Mouse (Mus musculus) neural tube, embryonic 15.5 days (tissue): ENCODE measurements around the gene Depdc7. TPM values are rescaled to one million over a fixed set of nuclear protein-coding genes. Genes with fewer than 3 reads are reported as not detected.

Source experiments
- ATAC-seq: fragments of 200-750 bp; cut with Nextera tagmentation; 2 replicates; pipeline ENCODE4 v1.8.0; 2017; ENCODE audit warnings: mild to moderate bottlenecking, moderate TSS enrichment, moderate library complexity; ENCODE audit not compliant: low FRiP score
- H3K27ac ChIP-seq: fragments of 300-500 bp; sonication (generic); replicated peaks from 2 replicates; pipeline ENCODE4 v1.5.1; 2015; ENCODE audit warnings: mild to moderate bottlenecking, inconsistent platforms
- H3K27me3 ChIP-seq: fragments of 300-500 bp; sonication (generic); replicated peaks from 2 replicates; pipeline ENCODE4 v1.6.1; 2015; ENCODE audit warnings: inconsistent platforms
- H3K36me3 ChIP-seq: fragments of 300-500 bp; sonication (generic); 2 replicates; pipeline ENCODE4 v1.6.1; 2015; ENCODE audit warnings: inconsistent platforms
- H3K4me1 ChIP-seq: fragments of 300-500 bp; sonication (generic); 2 replicates; pipeline ENCODE4 v1.6.1; 2015; ENCODE audit warnings: inconsistent platforms
- H3K4me2 ChIP-seq: fragments of 300-500 bp; sonication (generic); 2 replicates; pipeline ENCODE4 v1.6.1; 2015; ENCODE audit warnings: inconsistent platforms, mild to moderate bottlenecking, moderate library complexity
- H3K4me3 ChIP-seq: fragments of 300-500 bp; sonication (generic); replicated peaks from 2 replicates; pipeline ENCODE4 v1.5.1; 2015; ENCODE audit warnings: mild to moderate bottlenecking, inconsistent platforms
- H3K9ac ChIP-seq: fragments of 300-500 bp; sonication (generic); replicated peaks from 2 replicates; pipeline ENCODE4 v1.6.1; 2015; ENCODE audit warnings: mild to moderate bottlenecking, inconsistent platforms
- H3K9me3 ChIP-seq: fragments of 300-500 bp; sonication (generic); replicated peaks from 2 replicates; pipeline ENCODE4 v1.6.1; 2016; ENCODE audit warnings: inconsistent platforms
- WGBS: fragments of 180-500 bp; shearing (Covaris S2); methylation state at CpG from one replicate; pipeline ENCODE4 v1.1.7; 2015; ENCODE audit warnings: mixed read lengths; 5-methylcytosine and 5-hydroxymethylcytosine counted together
- polyA plus RNA-seq: library from polyadenylated mRNA; unstranded; fragments of >200 nt; fragmentation: Nextera tagmentation; extraction: Ambion mirVana; gene quantifications from 2 replicates; pipeline ENCODE4 v1.2.1, GENCODE M21; 2015

The Depdc7 gene
- polyA plus RNA-seq, 1 experiment from 2014 or later: 1.1 TPM

- H3K4me2 ChIP-seq: no peak overlapping the region
- H3K9ac ChIP-seq: no peak overlapping the region
- ATAC-seq: no peak
- peaks cover 3% of the 10 kb centered on the region for H3K4me1 ChIP-seq
- H3K36me3 ChIP-seq: peaks cover 8% of the 10 kb centered on the region
- H3K27ac ChIP-seq: no peak overlapping the region
- H3K27me3 ChIP-seq: no peaks in the 10 kb centered on the region
- 86% methylated on average over 3 of the region's 3 CpGs for WGBS
- no peaks in the 10 kb centered on the region for H3K9me3 ChIP-seq
- no peak overlapping the region for H3K4me3 ChIP-seq
These were observed 54.4 kb downstream of the Depdc7 start for GRCm38 (mm10) chr2:104688321-104688720.

- no peak overlapping the region for H3K27ac ChIP-seq
- peaks cover 3% of the 10 kb centered on the region for H3K4me1 ChIP-seq
- no peaks in the 10 kb centered on the region for H3K27me3 ChIP-seq
- H3K36me3 ChIP-seq: peaks cover 16% of the 10 kb centered on the region
- H3K9ac ChIP-seq: no peak overlapping the region
- no peak for ATAC-seq
- 82% methylated on average over 3 of the region's 3 CpGs for WGBS
- no peaks in the 10 kb centered on the region for H3K9me3 ChIP-seq
- no peak overlapping the region for H3K4me3 ChIP-seq
- no peak overlapping the region for H3K4me2 ChIP-seq
These were observed 55.4 kb downstream of the Depdc7 start for GRCm38 (mm10) chr2:104687261-104687660.

GRCm38 (mm10) chr2:104685418-104685817 lies 57.3 kb downstream of the Depdc7 start:
- H3K36me3 ChIP-seq: peaks cover 34% of the 10 kb centered on the region

GRCm38 (mm10) chr2:104684771-104685170 lies 57.9 kb downstream of the Depdc7 start:
- H3K4me1 ChIP-seq: peaks cover 3% of the 10 kb centered on the region
- no peak overlapping the region for H3K4me3 ChIP-seq
- no peak for ATAC-seq
- no peaks in the 10 kb centered on the region for H3K27me3 ChIP-seq
- peaks cover 38% of the 10 kb centered on the region for H3K36me3 ChIP-seq
- H3K4me2 ChIP-seq: no peak overlapping the region
- no peaks in the 10 kb centered on the region for H3K9me3 ChIP-seq
- H3K9ac ChIP-seq: no peak overlapping the region
- H3K27ac ChIP-seq: no peak overlapping the region
- WGBS: 94% methylated on average over 4 of the region's 4 CpGs

More at GRCm38 (mm10) chr2:104685418-104685817, 57.3 kb downstream of the Depdc7 start:
- Histone ChIP-seq H3K4me1 (peaks cover 3% of the 10 kb centered on the region), H3K4me3 (no peak overlapping the region), H3K9ac (no peak overlapping the region), H3K27me3 (no peaks in the 10 kb centered on the region), H3K27ac (no peak overlapping the region), H3K9me3 (no peaks in the 10 kb centered on the region), H3K4me2 (no peak overlapping the region)
- 6% methylated on average over 13 of the region's 13 CpGs for WGBS
- ATAC-seq: peak; percentile 91

GRCm38 (mm10) chr2:104677326-104677725 lies 65.4 kb downstream of the Depdc7 start:
- peaks cover 38% of the 10 kb centered on the region for H3K36me3 ChIP-seq

More at GRCm38 (mm10) chr2:104677326-104677725, 65.4 kb downstream of the Depdc7 start:
- Histone ChIP-seq H3K27me3 (no peaks in the 10 kb centered on the region), H3K4me2 (no peak overlapping the region), H3K27ac (no peak overlapping the region), H3K9ac (no peak overlapping the region), H3K4me3 (no peak overlapping the region), H3K9me3 (no peaks in the 10 kb centered on the region), H3K4me1 (no peaks in the 10 kb centered on the region)
- 87% methylated on average over 3 of the region's 3 CpGs for WGBS
- ATAC-seq: no peak

Other genes with a start within 250 kb of the Depdc7 start
- gene Hipk3, start 248.4 kb downstream of the Depdc7 start, polyA plus RNA-seq: 7.2 and 9.8 TPM in 2 replicates
- gene Cstf3, start 152.4 kb downstream of the Depdc7 start, polyA plus RNA-seq: 84.4 and 86.5 TPM in 2 replicates
- 52.6 and 60.0 TPM in 2 replicates for gene Tcp11l1, start 30.7 kb downstream of the Depdc7 start, polyA plus RNA-seq
- 0.35 TPM in 1 of 2 replicates, not detected in the other for gene Pin1rt1, start 26.5 kb downstream of the Depdc7 start, polyA plus RNA-seq
- gene Qser1, start 73.9 kb upstream of the Depdc7 start, polyA plus RNA-seq: 4.9 and 6.0 TPM in 2 replicates
- gene Prrg4, start 107.0 kb upstream of the Depdc7 start, polyA plus RNA-seq: 0.93 and 1.6 TPM in 2 replicates
- 6.7 and 7.9 TPM in 2 replicates for gene Ccdc73, start 124.9 kb upstream of the Depdc7 start, polyA plus RNA-seq